Mouse (Mus musculus) hematopoietic stem cell, adult 5-6 weeks (primary cell): ENCODE results near the gene Ubc. TPM values are rescaled to one million over a fixed set of nuclear protein-coding genes. Genes with fewer than 3 reads are reported as not detected.
"Not testable (repeated sequence)": the region's sequence is repeated elsewhere in the genome, so short reads cannot be mapped to it uniquely, and the experiment has no call there.

Source experiments
- ATAC-seq, 2 experiments: fragments of 125-278 bp in 1 of 2; replicated peaks in 1 of 2; 2 replicates each; pipeline ENCODE4 v1.8.0; 2016 to 2017; ENCODE audit warnings: inconsistent platforms in 2 of 2, mild to moderate bottlenecking in 2 of 2, moderate number of reproducible peaks in 2 of 2, low read depth in 1 of 2, moderate TSS enrichment in 1 of 2; ENCODE audit not compliant: low FRiP score in 2 of 2, poor library complexity in 2 of 2, severe bottlenecking in 2 of 2, insufficient read depth in 1 of 2, low TSS enrichment in 1 of 2
- total RNA-seq: library from RNA; stranded (forward); fragments of 172-1452, 232-1000 nt; gene quantifications from 2 replicates; pipeline ENCODE4 v1.2.3, GENCODE M21; 2017

Gene Ubc
- total RNA-seq, 1 experiment from 2014 or later, result 339 TPM

DNA sequence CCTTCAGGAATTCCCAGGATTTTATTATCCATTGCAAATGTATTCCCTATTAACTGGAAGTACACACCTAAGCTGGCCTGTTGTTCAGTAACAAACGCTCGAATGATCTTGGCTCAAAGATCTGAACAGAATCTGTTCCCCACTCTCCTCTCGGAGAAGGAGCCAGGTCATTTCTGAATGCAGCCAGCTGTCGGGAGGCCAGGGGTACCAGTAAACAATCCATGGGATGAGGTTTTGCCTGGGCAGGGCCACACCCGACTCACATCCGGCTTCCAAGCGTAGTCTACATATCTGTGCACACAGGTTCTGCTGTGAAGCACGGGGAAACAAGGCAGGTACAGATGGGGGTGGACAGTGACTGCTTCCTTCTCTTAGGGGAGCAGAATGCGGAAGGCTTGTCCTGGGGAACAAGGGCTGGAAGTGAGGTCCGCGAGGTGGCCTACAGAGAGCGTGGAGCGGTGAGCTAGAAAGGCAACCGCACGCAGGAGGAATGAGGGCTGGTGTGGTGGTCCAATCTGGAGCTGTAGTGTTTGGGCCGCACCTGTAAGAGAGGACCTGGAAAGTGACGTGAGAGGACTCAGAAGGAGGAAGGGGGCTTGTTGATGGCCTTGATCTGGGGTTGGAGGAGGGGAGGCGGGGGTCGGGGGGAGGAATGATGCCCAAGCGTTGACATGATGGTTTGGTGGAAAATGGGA is 16.5 kb upstream of the Ubc start:
- peak; percentile 24 to 27; a peak in 3 of 4 replicates for ATAC-seq

GRCm38 (mm10) chr5:125405546-125406248 is 15.7 kb upstream of the Ubc start:
- peak; percentile 29 to 40; a peak in 3 of 4 replicates for ATAC-seq

DNA sequence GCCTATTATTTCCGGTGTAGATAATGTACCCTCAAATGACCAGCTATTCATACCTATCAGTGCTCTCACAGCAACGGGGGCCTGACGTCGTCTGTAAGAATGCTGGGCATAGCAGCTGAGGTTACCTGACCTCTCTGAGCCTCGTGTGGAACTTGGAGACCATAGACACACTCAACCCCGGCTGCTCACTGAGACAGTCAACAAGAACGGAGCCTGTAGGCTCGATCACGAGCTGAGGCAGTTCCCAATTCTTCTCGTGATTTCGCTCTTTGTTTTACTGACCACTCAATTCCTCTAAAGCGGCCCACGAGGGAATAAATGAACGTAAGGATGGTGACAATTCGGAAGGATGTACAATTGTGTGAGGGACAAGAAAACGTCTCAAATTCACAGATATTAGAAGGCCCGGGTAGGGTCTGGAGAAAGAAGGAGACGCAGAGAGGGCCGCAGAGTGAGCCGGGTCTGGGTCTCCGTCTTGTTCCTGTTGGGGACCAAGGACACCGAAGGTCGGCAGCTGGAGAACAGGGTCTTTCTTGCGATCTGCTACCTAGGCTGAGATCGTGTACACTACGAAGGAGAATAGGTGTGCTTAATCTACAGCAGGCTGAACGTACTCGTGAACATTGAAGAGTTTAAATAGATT is 15.0 kb upstream of the Ubc start:
- peak; percentile 24 to 36; a peak in 2 of 4 replicates for ATAC-seq

GRCm38 (mm10) chr5:125404536-125404902 is 14.5 kb upstream of the Ubc start:
- ATAC-seq, result no peak

GRCm38 (mm10) chr5:125403481-125404465 is 13.8 kb upstream of the Ubc start:
- ATAC-seq, result no peak

GRCm38 (mm10) chr5:125402991-125403390 is 13.0 kb upstream of the Ubc start:
- no peak for ATAC-seq

- no peak for ATAC-seq
Measured at GRCm38 (mm10) chr5:125402476-125402875, 12.5 kb upstream of the Ubc start.

DNA sequence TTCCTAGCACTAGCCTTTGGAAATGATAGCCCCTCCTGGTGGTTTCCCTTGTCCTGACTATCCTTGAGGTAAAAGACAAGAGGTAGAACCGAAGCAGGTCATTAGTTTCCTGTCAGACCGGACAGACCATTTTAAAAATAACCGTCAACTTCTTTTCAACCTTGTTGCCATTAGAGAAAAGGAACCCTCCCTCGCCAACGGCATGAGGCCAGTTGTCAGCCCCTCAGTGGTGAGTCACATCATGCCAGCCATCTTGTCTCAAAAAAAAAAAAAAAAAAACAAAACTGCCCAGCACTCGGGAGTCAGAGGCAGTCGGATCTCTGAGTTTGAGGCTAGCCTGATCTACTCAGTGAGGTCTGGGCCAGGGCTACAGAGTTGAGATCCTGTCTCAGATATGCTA is 10.9 kb upstream of the Ubc start:
- ATAC-seq, result no peak

- no peak for ATAC-seq
Measured at GRCm38 (mm10) chr5:125395008-125395407, 5.0 kb upstream of the Ubc start.

- peak; percentile 30 to 46 for ATAC-seq
Measured at GRCm38 (mm10) chr5:125393622-125394603, 3.9 kb upstream of the Ubc start.

DNA sequence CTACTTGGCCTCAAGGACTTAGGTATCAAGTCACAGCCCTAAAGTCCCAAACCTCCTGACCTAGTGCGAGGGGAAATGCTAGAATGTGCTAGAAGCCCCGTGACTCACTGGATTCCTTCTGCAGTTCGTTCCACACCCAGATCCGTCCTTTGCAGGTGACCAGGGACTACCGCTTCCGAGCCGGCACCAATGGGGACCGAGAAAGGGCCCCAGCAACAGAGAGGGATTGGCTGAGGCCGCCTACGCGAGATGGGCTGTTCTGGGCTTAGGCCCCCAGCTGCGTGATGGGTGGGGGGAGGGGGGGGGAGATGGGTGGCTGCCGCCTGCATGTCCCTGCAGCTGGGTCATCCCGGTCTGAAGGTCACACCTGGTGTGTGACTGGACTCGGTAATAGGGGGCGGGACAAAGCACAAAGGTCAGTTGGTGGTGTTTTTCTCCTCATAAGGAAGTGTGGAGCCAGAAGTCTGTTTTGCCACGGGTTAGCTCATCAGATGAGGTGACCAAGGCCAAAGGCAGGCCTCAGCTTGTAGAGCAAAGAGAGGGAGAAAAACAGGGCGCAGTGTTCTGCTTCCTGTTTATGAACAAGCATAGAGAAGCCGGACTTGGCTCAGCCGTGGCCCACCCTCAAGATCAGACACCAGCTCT is 3.1 kb upstream of the Ubc start:
- peak; percentile 58 to 68 for ATAC-seq

GRCm38 (mm10) chr5:125392618-125392976 is 2.6 kb upstream of the Ubc start:
- no peak for ATAC-seq

GRCm38 (mm10) chr5:125392176-125392575 is 2.2 kb upstream of the Ubc start:
- ATAC-seq, result not testable (repeated sequence)

- no peak for ATAC-seq
Measured at GRCm38 (mm10) chr5:125391609-125392008, 1.6 kb upstream of the Ubc start.

DNA sequence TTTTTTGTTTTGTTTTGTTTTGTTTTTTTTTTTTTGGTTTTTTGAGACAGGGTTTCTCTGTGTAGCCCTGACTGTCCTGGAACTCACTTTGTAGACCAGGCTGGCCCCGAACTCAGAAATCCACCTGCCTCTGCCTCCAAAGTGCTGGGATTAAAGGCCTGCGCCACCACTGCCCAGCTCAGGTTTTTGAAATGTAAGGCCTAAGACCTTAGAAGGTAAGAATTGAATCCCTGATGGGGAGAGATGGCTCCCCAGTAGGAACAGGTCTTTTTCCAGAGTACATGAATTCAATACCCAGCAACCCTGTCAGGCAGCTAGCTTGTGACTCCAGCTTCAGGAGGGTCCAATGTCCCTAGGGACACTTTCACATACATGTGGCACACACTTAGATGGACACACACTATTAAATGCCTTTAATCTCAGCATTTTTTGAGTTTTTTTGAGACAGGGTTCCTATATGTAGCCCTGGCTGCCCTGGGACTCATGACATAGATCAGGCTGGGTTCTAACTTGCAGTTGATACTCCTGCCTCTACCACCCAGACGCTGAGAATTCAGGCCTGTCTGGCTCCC is 990 bp upstream of the Ubc start:
- ATAC-seq, result no peak

DNA sequence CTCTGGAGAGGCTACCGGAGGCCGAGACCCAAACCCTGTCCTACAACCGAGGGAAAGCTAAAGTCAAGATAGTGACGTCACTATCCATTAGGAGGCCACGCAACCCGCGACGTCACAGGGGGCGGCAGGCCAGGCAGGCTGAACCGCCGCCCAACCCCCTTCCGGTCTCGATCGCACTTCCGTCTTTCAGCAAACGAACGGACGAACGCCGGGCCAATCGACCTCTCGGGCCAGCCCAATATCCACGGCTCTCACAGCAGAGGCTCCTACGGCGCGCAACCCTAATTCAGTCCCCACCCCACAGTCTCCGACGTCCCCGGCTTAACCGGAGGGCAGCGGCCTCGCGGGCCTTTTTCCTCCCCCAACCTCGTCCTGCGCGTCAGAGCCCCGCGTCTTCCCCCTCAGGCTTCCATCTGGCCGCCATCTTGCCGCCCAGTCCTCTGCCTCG is 847 bp downstream of the Ubc start, which contains the start of gene Gm10382:
Gm10382 (plus strand) TSS at position 192 of the 448 bp plus-strand sequence.
- peak; percentile 38 to 57 for ATAC-seq
